Mouse (Mus musculus) retina, postnatal 1 day (tissue): ENCODE measurements around the gene Gm20708.
"Not testable (repeated sequence)": the region's sequence is repeated elsewhere in the genome, so short reads cannot be mapped to it uniquely, and the experiment has no call there.

Experiments
- DNase-seq: peaks from one replicate; pipeline ENCODE4 v3.0.0-alpha.2; 2012

The Gm20708 gene

DNA sequence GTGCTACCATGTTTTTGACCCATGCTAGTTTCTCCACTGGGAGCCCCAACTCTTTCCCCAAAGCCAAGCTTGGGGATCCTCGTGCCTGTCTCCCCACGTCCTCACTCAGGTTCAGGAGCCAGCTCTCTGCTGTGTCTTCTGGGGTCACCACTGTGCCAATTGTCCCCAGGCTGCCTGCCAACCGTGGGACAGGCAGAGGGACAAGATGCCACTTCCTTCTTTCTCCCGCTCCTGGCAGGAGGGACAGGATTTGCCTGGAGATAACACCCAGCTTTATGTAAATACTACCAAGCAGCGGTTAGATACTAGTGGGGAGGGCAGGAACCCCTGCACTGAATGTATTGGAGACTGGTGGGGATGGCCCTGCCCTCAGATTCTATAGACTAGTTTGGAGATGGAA is 4.4 kb downstream of the Gm20708 start:
- no peak for DNase-seq

DNA sequence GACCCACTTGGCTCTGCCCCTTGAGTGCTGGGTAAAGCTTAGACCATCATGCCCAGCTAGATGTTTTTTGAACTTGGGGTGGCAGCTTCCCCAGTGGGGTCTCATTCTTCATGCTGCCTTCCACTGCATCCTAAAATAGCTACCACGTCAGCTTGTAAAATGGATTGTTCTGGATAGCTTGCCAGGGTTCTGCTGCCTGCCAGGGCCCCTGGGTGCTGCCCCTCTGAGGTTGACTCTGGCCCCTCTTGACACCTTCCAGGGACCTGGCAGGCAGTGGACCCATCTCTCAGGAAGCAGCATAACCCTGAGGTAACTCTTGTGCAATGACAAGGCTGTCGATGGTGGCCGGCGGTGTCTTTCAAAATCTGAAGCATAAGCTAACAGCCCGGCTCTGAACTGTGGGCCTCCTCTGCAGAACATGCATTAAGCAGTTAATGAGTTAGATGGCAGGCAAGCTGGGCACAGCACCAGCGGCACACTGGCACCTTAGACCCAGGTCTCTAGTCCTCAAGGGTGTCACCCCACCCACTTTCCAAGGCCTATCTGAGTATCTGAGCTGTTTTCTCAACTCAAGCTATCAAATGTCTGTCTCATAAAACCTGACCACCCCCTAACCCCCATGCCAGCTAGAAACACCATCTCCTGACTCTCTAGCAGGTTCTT is 5.4 kb downstream of the Gm20708 start:
- DNase-seq, result no peak

DNA sequence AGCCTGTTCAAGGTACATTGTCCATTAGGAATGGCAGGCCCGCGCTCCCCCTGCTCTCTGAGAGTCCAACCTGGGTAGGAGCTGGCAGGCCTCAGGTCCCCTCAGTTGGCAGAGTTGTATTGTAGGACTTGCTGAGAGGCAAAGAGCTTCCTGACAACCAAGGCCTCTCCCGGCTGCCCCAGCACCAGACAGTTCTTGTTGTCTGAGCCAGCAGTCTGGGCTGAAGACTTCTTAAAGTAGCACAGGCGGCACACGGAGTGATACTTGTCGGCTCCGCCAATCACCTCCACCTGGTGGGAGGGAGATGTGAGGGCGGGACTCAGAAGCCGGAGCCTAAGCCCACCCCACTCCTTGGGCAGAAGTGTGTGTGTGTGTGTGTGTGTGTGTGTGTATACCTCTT is 6.4 kb downstream of the Gm20708 start:
- DNase-seq, result not testable (repeated sequence)

DNA sequence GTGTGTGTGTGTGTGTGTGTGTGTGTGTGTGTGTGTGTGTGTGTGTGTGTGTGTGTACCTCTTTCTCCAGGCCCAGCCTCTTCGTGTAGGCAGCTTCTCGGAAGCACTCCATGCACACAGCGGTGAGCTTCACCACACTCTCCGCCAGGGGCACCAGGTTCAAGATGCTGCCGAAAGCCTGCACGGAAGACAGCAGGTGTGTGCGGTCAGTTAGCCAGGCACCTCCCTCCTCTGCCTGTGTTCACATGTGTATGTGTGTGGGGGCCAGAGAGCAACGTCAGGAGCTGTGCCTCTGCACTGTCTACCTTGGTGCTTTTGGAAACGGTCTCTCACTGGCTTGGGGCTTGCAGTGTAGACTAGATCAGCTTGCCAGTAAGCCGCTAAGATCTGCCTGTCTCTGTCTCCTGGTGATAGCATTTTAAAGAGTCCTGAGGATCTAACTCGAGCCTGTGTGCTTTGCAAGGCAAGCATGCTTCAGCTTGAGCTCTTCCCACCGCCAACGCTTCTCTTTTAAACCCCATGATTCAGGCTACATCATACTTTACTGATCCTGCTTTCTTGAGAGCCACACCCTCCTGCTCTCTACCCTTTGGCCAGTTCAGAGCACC is 7.0 kb downstream of the Gm20708 start:
- DNase-seq, result no peak

DNA sequence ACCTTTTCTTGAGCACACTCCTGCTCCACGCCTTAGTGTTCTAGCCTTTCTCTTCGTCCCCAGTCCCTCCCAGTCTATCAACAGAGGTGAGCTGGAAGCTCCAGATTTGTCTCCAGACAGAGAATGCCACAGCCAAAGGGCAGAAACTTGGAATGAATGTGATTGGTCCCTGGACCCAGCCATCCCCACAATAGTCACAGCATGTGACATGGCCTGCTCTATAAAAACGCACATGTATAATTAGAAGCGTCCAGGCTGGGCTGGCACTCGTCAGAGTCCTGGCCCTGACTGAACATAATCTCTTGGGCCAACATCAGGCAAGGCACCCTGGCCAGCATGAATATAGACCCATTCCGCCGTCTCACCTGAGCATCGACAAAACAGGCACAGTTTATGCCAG is 9.6 kb downstream of the Gm20708 start:
- DNase-seq, result no peak

DNA sequence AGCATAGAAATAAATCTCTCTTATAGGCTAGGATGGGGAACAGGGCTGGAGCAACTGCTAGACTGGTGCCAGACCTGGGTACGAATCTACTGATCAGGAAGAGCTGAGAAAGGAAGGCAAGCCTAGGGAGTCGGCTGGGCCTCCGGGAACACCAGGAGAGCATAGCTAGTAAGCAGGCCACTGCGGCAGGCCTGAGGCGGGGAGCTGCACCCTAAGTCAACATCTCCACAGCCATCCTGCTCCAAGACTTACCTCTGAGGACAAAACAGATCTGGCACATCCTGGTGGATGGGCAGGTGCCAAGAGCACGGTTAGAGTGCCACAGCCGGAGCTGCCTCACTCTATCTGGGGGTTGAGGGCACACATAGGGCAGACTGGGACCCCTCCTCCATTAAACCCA is 10.7 kb downstream of the Gm20708 start:
- no peak for DNase-seq

DNA sequence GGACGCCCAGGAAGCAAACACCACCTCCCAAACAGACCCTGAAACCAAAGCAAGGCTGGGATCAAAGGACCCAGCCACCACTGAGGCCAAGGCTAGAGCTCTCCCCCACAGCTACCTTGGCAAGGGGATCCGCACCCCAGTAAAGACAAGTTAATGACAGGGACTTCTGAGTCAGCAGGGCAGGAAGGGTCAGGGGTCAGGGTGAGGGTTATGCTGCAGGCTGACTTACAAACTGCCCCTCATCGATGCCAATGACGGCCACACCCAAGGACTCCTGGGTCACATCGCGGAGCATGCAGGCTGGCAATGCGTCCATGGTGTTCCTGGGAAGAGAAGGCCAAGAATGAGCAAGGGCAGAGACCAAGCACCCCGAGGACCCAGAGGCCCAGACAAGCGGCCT is 12.4 kb downstream of the Gm20708 start:
- no peak for DNase-seq

DNA sequence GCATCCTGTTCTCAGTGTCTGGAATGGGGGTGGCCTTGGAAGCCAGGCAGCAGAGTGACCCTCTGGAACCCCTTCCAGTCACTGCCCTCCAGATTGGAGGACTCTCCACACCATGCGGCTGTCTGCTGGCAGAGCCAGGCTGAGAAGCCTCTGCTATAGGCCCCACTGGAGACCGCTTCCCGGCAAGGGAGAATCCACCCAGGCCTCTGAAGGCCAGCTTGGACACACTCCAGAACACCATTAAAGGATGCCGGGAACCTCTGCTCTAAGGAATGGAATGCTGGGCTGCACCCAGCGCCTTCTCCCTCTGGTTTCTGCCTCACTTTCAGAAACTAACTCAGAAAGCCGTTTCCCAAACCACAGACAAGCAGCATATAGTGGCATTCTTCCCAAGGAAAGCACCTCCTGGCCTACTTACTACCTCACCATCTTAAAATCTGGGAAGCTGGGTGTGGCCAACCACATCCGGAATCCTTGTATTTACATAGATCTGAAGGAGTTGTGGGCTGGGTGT is 13.3 kb downstream of the Gm20708 start:
- DNase-seq, result no peak

DNA sequence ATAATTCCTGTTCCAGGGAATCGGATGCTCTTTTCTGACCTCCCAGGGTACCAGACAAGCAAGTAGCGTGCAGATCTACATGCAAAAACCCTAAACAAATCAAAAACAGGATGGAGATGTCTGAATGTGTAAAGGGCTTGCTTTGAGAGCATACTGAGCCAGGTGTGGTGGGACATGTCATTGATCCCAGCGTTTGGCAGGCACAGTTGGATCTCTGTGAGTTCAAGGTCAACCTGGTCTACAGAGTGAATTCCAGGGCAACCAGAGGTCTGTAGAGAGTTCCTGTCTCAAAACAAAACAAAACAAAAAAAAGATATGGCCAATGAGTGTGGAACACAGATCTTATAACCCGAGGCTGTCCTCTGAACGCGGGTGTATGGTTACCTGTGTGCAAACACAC is 13.9 kb downstream of the Gm20708 start:
- DNase-seq, result no peak

DNA sequence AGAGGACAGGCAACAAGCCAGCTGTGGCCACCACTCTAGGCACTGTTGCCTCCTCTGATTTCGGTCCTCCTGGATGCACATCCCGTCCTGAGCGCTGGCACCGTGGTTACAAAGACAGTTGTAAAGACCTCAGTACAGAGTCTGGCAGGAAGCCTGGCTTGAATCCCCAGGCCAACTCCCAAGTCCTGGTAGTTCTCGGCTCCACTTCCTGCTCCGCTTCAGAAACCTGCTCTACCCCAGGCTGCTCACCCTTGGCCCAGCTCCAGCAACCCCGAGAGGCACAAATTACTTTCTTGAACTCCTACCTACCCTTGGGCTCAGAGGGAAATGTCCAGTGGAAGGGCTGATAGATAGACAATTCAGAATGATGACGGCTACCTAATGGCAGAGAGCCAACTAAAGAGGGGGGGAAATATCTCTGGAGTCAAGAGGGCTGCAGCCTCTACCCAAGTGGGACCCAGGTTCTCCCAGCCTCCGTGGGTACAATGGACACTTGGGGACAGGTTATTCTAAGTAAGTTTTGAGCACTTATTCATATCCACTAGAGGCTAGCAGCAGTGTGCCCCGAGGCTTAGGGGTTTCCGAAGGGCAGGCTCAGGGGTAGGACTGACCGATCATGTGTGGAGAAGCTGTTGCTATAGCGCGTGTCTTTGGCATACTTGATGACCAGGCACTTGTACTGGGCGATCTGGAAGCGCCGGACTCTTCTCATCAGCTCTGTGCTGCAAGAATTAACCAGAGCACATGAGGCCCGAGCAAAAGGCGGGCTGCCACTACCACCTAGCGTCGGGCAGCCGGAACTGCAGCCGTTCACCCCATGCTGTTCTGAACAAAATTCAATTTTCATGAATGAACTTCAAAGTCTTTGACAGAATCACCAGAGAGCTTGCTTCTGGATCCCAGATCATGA is 14.8 kb downstream of the Gm20708 start:
- peak; percentile 88 for DNase-seq

DNA sequence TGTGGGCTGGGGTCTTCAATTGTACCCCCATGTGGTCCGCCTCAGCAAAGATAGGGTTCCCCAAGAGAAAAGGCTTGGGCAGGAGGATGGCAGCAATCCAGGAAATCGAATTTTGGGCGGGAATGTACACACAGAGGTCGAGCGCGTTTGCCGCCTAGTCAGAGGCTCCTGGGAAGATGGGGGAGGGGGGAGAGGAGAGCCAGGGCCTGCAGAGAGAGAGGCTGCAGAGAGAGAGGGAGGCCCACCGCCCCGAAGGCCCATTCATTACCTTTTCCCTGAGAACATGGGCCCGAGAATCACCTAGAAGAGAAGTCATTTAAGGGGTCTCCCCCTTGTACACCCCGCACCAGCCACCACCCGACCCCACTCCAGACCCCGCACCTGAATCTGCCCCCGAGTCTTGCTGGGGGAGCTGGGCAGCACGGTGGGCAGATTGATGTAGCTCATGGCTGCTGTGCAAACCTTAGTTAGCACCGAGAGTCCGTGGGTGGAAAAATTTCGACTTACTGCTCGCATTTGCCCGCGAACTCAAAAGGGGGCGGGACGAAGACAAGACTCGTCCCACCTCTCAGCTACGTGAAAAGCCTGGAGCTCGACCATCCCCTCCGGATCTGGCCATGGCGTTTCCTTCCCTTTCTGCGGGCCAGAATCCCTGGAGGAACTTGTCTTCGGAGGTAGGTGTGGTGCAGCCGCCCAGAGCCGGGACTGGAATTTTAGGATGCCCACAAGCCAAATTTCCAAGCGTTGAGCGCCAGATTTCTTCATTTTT is 16.0 kb downstream of the Gm20708 start, which contains the start of the genes Afmid and Tk1:
Gene Afmid, plus strand, starts transcription at position 592 of the 769 bp plus-strand sequence.
Gene Tk1, minus strand, starts transcription at position 760 of the 769 bp plus-strand sequence.
- peak; percentile 90 for DNase-seq

DNA sequence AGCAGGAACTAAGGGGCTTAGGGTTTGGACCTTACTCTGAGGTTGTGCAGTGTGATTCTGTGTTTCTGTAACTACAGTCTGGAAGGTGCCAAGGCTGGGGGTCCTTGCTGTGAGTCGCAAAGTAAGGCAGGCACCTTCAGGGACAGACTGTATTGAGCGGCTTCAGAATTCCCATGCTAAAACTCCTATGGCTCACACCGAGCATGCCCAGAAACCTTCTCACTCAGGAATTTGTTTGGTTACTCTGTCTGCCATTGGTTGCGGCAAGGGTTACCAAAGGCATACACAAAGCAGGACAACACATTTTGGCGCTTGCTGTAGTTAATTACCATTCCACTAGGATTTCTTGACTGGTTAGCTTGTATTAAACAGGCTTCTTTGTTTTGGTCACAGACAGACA is 16.7 kb downstream of the Gm20708 start:
- peak; percentile 52 for DNase-seq

DNA sequence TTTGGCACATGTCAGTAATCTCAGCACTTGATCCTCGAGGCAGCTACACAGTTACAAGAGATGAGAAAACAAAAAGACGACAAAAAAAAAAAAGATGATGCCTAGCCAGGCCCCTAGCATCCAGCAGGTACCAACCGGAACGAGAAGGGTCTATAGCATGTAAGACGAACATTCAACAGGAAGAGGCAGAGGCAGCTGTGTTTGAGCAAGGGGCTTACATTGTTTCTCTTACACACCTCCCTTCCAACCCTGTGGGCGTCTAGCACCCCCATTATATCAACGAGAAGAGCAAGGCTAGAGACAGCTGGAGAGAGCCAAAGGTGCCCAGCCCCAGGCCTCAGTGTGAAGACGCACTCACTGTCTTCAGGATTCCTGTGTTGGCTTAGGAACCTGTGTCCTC is 17.4 kb downstream of the Gm20708 start:
- no peak for DNase-seq

DNA sequence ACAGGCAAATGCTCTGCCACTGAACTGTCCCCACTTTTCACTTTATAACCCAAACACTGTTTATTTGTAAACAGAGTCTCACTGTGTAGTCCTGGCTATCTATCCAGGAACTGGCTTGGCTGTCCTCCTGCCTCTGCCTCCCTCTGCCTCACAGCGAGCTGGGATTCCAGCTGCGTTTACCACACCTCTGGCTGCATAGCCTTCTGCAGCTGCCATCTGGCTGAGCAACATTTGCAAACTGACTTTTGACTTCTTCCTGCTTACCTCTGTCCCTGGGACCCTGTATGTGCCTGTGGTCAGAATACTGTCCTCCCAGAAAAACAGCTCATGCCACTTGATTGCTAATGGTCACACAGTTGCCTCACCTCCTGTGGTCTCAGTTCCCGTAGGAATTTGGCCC is 17.9 kb downstream of the Gm20708 start:
- no peak for DNase-seq

DNA sequence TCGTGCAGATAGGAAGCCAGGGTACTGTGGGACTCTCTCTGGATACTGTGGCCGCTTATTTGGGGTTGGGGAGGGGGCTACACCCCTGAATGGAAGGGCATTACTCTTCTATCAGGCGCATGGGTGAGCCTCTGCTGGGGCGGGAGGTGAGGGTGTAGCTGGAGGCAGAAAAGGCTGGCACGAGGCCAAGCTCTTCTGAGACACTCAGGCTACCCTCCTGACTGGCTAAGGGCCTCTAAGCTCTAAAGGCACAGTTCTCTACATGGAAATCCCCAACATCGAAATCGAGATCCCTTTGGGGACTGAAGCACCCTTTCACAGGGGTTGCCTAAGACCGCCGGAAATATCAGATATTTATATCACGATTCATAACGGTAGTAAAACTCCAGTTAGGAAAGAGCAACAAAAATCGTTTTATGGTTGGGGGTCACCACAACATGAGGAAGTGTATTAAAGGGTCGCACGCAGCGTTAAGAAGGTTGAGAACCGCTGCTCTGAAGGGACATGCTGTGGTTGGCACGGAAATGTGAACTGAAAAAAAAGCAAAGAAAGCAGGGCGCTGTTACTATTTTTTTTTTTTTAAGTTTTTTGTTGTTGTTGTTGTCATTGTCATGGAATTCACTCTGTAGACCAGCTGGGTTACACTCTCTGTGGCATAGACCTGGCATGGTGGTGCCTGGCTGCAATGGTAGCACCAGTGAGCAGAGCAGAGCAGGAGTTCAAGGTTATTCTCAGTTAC is 18.9 kb downstream of the Gm20708 start:
- DNase-seq, result peak; percentile 49

DNA sequence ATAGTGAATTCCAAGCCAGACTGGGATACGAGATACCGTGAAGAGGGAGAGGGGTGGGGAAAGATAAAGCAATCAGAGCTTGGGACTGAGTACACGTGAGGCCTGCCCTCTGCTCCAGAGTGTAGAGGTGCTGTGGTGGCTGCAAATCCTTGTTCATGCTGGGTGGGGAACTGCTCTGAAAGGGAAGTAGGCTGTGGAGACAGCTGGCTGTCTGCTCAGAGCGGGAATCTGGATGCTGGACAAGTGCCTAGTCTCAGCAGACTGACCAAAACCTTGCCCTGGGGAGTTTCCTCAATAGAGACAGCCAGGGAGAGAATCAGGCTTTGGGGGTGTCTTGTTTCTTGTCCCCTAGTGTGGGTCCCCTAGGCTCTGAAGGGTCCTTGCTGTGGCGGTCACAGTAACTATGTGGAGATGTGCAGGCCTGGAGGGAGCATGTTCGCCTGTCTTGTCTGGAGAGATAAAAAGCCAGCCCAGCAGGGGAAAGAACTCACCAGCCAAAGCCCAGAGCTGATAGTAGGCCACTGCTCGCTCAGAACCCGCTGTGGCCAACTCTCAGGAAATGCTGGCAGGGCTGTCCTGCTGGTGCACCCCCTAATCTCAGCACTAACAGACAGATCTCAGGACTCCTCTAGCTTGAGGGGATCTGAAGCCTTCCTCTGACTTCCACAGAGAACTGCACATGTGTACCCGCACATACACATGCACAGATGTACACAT is 19.6 kb downstream of the Gm20708 start:
- no peak for DNase-seq

DNA sequence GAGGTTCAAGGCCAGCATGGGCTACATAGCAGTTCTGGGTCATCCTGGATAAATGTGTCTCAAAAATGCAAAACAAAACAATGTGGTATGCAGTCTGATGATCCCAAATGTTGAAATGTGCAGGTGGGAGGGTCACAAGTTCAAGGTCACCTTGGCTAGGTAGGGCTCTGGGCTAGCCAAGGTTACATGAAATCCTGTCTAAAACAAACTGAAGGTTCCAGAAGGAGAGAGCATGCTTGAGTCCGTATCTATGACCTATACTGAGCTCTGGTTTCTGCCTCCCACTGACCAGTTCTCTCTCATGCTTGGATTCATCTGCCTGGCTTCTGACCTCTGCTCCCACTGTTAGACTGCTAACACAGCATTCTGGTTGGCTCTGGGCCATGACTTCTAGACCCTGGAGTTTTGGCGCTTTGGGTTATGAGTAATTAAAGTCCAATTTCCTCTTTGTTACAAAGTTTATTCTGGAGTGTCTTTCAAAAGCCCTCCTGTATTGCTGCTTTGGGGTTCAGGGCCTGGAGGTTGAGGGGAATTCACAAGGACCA is 20.3 kb downstream of the Gm20708 start:
- no peak for DNase-seq

DNA sequence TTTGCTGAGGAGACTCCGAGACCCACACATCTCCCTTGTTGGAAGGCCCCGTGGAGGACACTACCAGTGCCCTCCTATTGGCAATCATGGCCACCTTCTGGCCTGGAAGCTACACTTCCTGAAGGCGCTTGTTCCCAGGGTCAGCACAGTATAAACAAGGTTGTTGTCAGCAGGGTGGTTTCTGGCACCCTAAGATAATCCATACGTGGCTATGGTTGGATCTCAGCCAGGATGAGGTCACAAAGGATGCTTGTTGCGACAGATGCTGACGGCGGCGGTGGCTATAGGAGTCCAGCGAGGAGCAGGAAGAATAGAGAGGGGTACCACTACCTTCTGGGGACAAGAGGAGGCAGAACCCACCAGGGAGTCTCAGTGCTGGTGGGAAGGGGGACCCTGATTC is 20.9 kb downstream of the Gm20708 start:
- peak; percentile 35 for DNase-seq

DNA sequence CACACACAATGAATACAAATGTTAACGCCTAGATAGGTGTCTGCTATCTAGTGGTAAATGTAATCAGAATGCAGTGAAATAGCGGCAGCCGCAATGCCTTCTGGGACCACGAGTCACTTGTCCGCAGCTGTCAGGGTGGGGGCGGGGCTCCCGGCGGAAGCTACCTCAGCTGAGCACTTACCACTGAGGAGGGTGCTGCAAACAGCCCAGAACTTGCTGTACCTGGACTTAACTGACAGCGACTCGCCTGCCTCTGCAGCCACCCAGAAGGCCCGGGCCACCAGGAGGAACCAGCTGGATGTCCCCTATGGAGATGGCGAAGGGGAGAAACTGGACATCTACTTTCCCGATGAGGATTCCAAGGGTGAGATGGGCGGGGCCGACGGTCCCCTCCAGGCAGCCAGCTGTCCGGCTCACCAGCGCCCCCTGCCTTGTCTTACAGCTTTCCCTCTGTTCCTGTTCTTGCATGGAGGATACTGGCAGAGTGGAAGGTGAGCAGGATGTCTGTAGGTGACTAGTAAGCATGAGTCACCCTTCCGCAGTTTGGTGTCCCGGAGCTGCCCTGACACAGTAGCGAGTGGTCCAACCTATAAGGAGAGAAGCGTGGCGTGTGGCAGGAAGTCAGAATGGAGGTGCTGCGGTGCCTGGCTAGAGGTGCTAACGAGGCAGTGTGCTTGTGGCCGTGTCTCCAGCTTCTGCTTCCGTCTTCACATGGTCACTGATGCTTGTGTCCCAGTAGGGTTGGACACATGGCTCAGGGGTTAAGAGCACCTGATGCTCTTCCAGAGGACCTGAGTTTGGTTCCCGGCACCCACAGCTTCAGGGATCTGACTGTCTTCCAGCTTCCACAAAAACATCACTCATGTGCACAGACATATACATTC is 22.9 kb downstream of the Gm20708 start:
- DNase-seq, result peak; percentile 87

DNA sequence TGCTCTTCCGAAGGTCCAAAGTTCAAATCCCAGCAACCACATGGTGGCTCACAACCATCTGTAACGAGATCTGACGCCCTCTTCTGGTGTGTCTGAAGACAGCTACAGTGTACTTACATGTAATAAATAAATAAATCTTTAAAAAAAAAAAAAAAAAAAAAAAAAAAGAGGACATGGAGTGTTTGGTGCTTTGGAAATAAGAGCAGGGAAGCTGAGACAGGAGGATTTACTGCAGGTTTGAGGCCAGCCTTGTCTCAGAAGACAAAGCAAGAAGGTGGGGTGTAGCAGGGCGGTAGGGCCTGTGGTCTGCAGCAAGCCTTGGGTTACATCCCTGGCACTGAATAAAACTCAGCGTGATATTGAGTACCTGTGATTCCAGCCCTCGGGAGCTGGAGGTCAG is 24.0 kb downstream of the Gm20708 start:
- not testable (repeated sequence) for DNase-seq
